Comparison of ENCODE assay signal across 9 mouse cellular contexts in genomic region chr6:127524442-127524841, GRCm38 (mm10). TPM values are rescaled to one million over a fixed set of nuclear protein-coding genes. Genes with fewer than 3 reads are reported as not detected.
A peak's percentile ranks its signal among the peaks of the same experiment; 100 is the strongest.
DNase-seq lines count a peak whose midpoint lies in the region; ATAC-seq and TF ChIP-seq lines count a peak whose summit lies in the region.
"Had no signal": no experiment of that assay in that cellular context is flagged by ENCODE, and none has a peak within 500 bp of the region (broad histone marks: within the 10 kb centered on the region; RNA-seq: fewer than 3 reads in every experiment).

No protein-coding gene starts in this region.

- H3K27me3 ChIP-seq in kidney, embryonic 15.5 days, result no peaks in the 10 kb centered on the region
- H3K27me3 ChIP-seq in MEL (ENCODE audit: control insufficient read depth in 1 of 2, insufficient read depth in 2 of 2, low read length in 2 of 2), result no peaks in the 10 kb centered on the region
- no peaks in the 10 kb centered on the region for H3K27me3 ChIP-seq in liver, embryonic 14.5 days (ENCODE audit: control insufficient read depth, insufficient read depth, low read length)

- no peak overlapping the region for H3K27ac ChIP-seq in kidney, embryonic 15.5 days
- H3K27ac ChIP-seq in MEL (ENCODE audit: control insufficient read depth, low read depth, low read length), result no peak overlapping the region
- H3K27ac ChIP-seq in liver, embryonic 14.5 days, result no peak overlapping the region
- H3K27ac ChIP-seq: heart, embryonic 15.5 days had no signal

- no peaks in the 10 kb centered on the region for H3K9me3 ChIP-seq in kidney, embryonic 15.5 days (replicated peaks)
- H3K9me3 ChIP-seq in MEL (replicated peaks; ENCODE audit: insufficient read depth, low read length), result no peaks in the 10 kb centered on the region
- H3K9me3 ChIP-seq in liver, embryonic 14.5 days (ENCODE audit: control insufficient read depth, low read length), result no peaks in the 10 kb centered on the region
- H3K9me3 ChIP-seq: heart, embryonic 15.5 days had no signal

- H3K4me1 ChIP-seq in kidney, embryonic 15.5 days, result peaks cover 21% of the 10 kb centered on the region
- peaks cover 3 to 17% of the 10 kb centered on the region in 2 experiments for H3K4me1 ChIP-seq in MEL (ENCODE audit: control insufficient read depth in 1 of 2, insufficient read depth in 2 of 2, low read length in 2 of 2)
- H3K4me1 ChIP-seq in liver, embryonic 14.5 days (replicated peaks; ENCODE audit: control insufficient read depth in 2 of 2, insufficient read depth in 2 of 2, low read length in 1 of 2), result peaks cover 0 to 4% of the 10 kb centered on the region in 2 experiments; a peak in 2 of 4 replicates

- intact Hi-C loops in heart, postnatal 10 days (cut with DNase I), result no loop called here

- WGBS in kidney, embryonic 15.5 days, result 37% methylated on average over 8 of the region's 8 CpGs
- 11% methylated on average over 8 of the region's 8 CpGs for WGBS in liver, embryonic 14.5 days (ENCODE audit: insufficient replicate concordance)

- H3K4me3 ChIP-seq in kidney, embryonic 15.5 days (replicated peaks), result no peak overlapping the region
- H3K4me3 ChIP-seq in MEL (ENCODE audit: control insufficient read depth in 1 of 2, insufficient read depth in 1 of 2, low read depth in 2 of 2, low read length in 2 of 2), result no peak overlapping the region
- no peak overlapping the region for H3K4me3 ChIP-seq in liver, embryonic 14.5 days (ENCODE audit: insufficient read depth in 1 of 2, low read depth in 2 of 2, low read length in 2 of 2)
- H3K4me3 ChIP-seq: heart, embryonic 15.5 days had no signal

- no peak for TF ChIP-seq POLR2A in MEL (IDR thresholded peaks at IDR 0.05; ENCODE audit: control insufficient read depth in 1 of 2, insufficient read depth in 1 of 2, low read depth in 1 of 2, low read length in 2 of 2, poor library complexity in 1 of 2)

- TF ChIP-seq RAD21 in MEL (IDR thresholded peaks at IDR 0.05; ENCODE audit: low read depth, low read length), result peak; percentile 73

- H3K36me3 ChIP-seq in kidney, embryonic 15.5 days, result no peaks in the 10 kb centered on the region
- H3K36me3 ChIP-seq in MEL (ENCODE audit: control insufficient read depth in 1 of 2, insufficient read depth in 2 of 2, low read length in 2 of 2), result peaks cover 0 to 2% of the 10 kb centered on the region in 2 experiments; a peak in 2 of 4 replicates
- H3K36me3 ChIP-seq in liver, embryonic 14.5 days (replicated peaks; ENCODE audit: control insufficient read depth, insufficient read depth, low read depth), result no peaks in the 10 kb centered on the region
- H3K36me3 ChIP-seq: heart, embryonic 15.5 days had no signal

- no peak overlapping the region for H3K9ac ChIP-seq in kidney, embryonic 15.5 days
- no peak overlapping the region for H3K9ac ChIP-seq in MEL (ENCODE audit: control insufficient read depth, low read depth, low read length, poor library complexity, severe bottlenecking)
- no peak overlapping the region for H3K9ac ChIP-seq in liver, embryonic 14.5 days (replicated peaks)
- H3K9ac ChIP-seq: heart, embryonic 15.5 days had no signal

- no peak for ATAC-seq in kidney, embryonic 15.5 days (replicated peaks; ENCODE audit: low FRiP score)
- no peak for ATAC-seq in liver, embryonic 14.5 days (ENCODE audit: insufficient read depth)
- ATAC-seq in inflammation-experienced regulatory T-cells, adult 6 months, result no peak

- DNase-seq in kidney, adult 9 months, result peak; percentile 31
- DNase-seq in MEL (ENCODE audit: low read depth, low spot score), result peak; percentile 93
- peak; percentile 51 for DNase-seq in c-Kit-positive CD71-positive TER-119-negative erythroid progenitor cells, embryonic 14.5 days (ENCODE audit: low read depth)
- peak; percentile 58 to 79 for DNase-seq in heart, postnatal 10 days
- DNase-seq in liver, embryonic 14.5 days (ENCODE audit: low read depth in 3 of 3, low spot score in 3 of 3), result peak; percentile 38 to 47 (median 40)
- DNase-seq in retina, postnatal 7 days (ENCODE audit: low read depth, low spot score), result peak; percentile 74

- no peak for TF ChIP-seq EP300 in MEL (IDR thresholded peaks at IDR 0.05; ENCODE audit: low read depth in 1 of 2, low read length in 2 of 2)
- no peak for TF ChIP-seq EP300 in liver, embryonic 14.5 days (IDR thresholded peaks at IDR 0.05; ENCODE audit: low read depth)

- H3K79me2 ChIP-seq in MEL (ENCODE audit: control insufficient read depth, insufficient read depth, low read length, poor library complexity), result no peaks in the 10 kb centered on the region

- no peak overlapping the region for H3K4me2 ChIP-seq in kidney, embryonic 15.5 days
- no peak overlapping the region for H3K4me2 ChIP-seq in liver, embryonic 14.5 days (ENCODE audit: low read depth)
- H3K4me2 ChIP-seq: heart, embryonic 15.5 days had no signal

- peak; percentile 81 to 89 (median 85) for TF ChIP-seq CTCF in MEL (IDR thresholded peaks at IDR 0.05 in 2 of 3, conservative IDR thresholded peaks at IDR 0.05 in 1 of 3; ENCODE audit: control insufficient read depth in 1 of 3, insufficient read depth in 1 of 3, low read depth in 2 of 3, low read length in 3 of 3, poor library complexity in 1 of 3, severe bottlenecking in 1 of 3)
- peak; percentile 85 for TF ChIP-seq CTCF in liver, embryonic 14.5 days (IDR thresholded peaks at IDR 0.05; ENCODE audit: low read depth)

TF ChIP-seq in MEL, 35 proteins besides CTCF, POLR2A, EP300 and RAD21:
- TF ChIP-seq NRF1 (IDR thresholded peaks at IDR 0.05; ENCODE audit: insufficient read depth, low read depth, low read length, poor library complexity, severe bottlenecking), result no peak
- TF ChIP-seq NELFE (IDR thresholded peaks at IDR 0.05; ENCODE audit: low read depth, low read length), result no peak
- no peak; the same call in 1 of the 2 replicates for TF ChIP-seq MYC (IDR thresholded peaks at IDR 0.05; ENCODE audit: low read depth, low read length)
- no peak for TF ChIP-seq MAFK (IDR thresholded peaks at IDR 0.05; ENCODE audit: borderline replicate concordance, low read depth, low read length)
- no peak for TF ChIP-seq ZMIZ1 (IDR thresholded peaks at IDR 0.05; ENCODE audit: low read depth, low read length)
- peak; percentile 46 for TF ChIP-seq GATA1 (IDR thresholded peaks at IDR 0.05; ENCODE audit: low read depth, low read length)
- TF ChIP-seq USF1 (IDR thresholded peaks at IDR 0.05; ENCODE audit: low read depth, low read length), result no peak
- no peak for TF ChIP-seq HCFC1 (IDR thresholded peaks at IDR 0.05; ENCODE audit: low read depth, low read length)
- TF ChIP-seq KAT2A (conservative IDR thresholded peaks at IDR 0.05; ENCODE audit: low read depth, low read length), result no peak
- no peak for TF ChIP-seq ETS1 (IDR thresholded peaks at IDR 0.05; ENCODE audit: low read depth, low read length)
- no peak for TF ChIP-seq TAL1 (IDR thresholded peaks at IDR 0.05; ENCODE audit: low read length)
- no peak for TF ChIP-seq CHD2 (IDR thresholded peaks at IDR 0.05; ENCODE audit: low read length)
- no peak for TF ChIP-seq CHD1 (IDR thresholded peaks at IDR 0.05; ENCODE audit: low read depth, low read length)
- no peak for TF ChIP-seq JUND (IDR thresholded peaks at IDR 0.05; ENCODE audit: low read depth, low read length)
- no peak for TF ChIP-seq UBTF (IDR thresholded peaks at IDR 0.05; ENCODE audit: borderline replicate concordance, insufficient read depth, low read depth, low read length)
- TF ChIP-seq RCOR1 (IDR thresholded peaks at IDR 0.05; ENCODE audit: low read depth, low read length), result no peak
- 0 out of 2 replicates have a peak, but pooled peaks have one; percentile 52 for TF ChIP-seq E2F4 (IDR thresholded peaks at IDR 0.05; ENCODE audit: borderline replicate concordance, low read depth, low read length)
- no peak for TF ChIP-seq BHLHE40 (IDR thresholded peaks at IDR 0.05; ENCODE audit: borderline replicate concordance, low read depth, low read length)
- no peak for TF ChIP-seq ELF1 (IDR thresholded peaks at IDR 0.05; ENCODE audit: low read depth, low read length)
- TF ChIP-seq ZNF384 (IDR thresholded peaks at IDR 0.05; ENCODE audit: low read depth, low read length), result no peak
- TF ChIP-seq ZC3H11A (IDR thresholded peaks at IDR 0.05; ENCODE audit: low read depth, low read length), result peak; percentile 56
- TF ChIP-seq MAZ (IDR thresholded peaks at IDR 0.05; ENCODE audit: low read depth, low read length), result no peak
- no peak for TF ChIP-seq MAX (IDR thresholded peaks at IDR 0.05; ENCODE audit: low read length)
- no peak for TF ChIP-seq SIN3A (IDR thresholded peaks at IDR 0.05; ENCODE audit: low read length)
- TF ChIP-seq TBP (IDR thresholded peaks at IDR 0.05; ENCODE audit: low read depth, low read length), result 0 out of 2 replicates have a peak, but pooled peaks have one; percentile 43
- TF ChIP-seq GABPA (IDR thresholded peaks at IDR 0.05; ENCODE audit: low read depth, low read length), result no peak
- no peak for TF ChIP-seq POLR2AphosphoS5 (IDR thresholded peaks at IDR 0.05; ENCODE audit: borderline replicate concordance, low read depth, low read length)
- TF ChIP-seq MXI1 (IDR thresholded peaks at IDR 0.05; ENCODE audit: low read depth, low read length), result no peak
- no peak for TF ChIP-seq POLR2AphosphoS2 (IDR thresholded peaks at IDR 0.05; ENCODE audit: low read length)
- TF ChIP-seq SMC3 (IDR thresholded peaks at IDR 0.05; ENCODE audit: low read depth, low read length), result peak; percentile 76
- no peak for TF ChIP-seq ZKSCAN1 (IDR thresholded peaks at IDR 0.05; ENCODE audit: low read depth, low read length)
- no peak for TF ChIP-seq TCF12 (IDR thresholded peaks at IDR 0.05; ENCODE audit: low read depth, low read length)
- TF ChIP-seq USF2 (IDR thresholded peaks at IDR 0.05; ENCODE audit: borderline replicate concordance in 1 of 2, insufficient read depth in 1 of 2, low read depth in 1 of 2, low read length in 2 of 2), result no peak
- TF ChIP-seq MEF2A (IDR thresholded peaks at IDR 0.05; ENCODE audit: extremely low read depth, insufficient replicate concordance, low read depth, low read length, poor library complexity, severe bottlenecking), result no peak

RNA-seq across cellular contexts. Expression of gene Cracr2a, which starts 36.7 kb away (rescaled TPM):
- 1.8 and 1.9 TPM in 2 replicates for polyA plus RNA-seq in kidney, embryonic 15.5 days (2015; fragmentation: Nextera tagmentation; extraction: Ambion mirVana)
- 1.9 and 2.2 TPM in 2 replicates for total RNA-seq in MEL (2012; rRNA removed)
- polyA plus RNA-seq in MEL (2012; ENCODE audit: insufficient read depth in 1 of 2, insufficient read length in 2 of 2, low read depth in 1 of 2, low replicate concordance in 2 of 2, missing spikeins in 1 of 2), result 1 to 10 TPM in 1 of 2 experiments, not detected in 1; 3.1 TPM
- 1 to 10 TPM; 1.4 to 1.9 TPM for total RNA-seq in heart, postnatal 10 days (2021)
- 0.30 and 0.35 TPM in 2 replicates for polyA plus RNA-seq in liver, embryonic 14.5 days (2012; rRNA removed)
- polyA plus RNA-seq in liver, embryonic 14.5 days (2014; fragmentation: Nextera tagmentation; extraction: Ambion mirVana), result 0.51 and 0.57 TPM in 2 replicates
- 10 to 100 TPM; 11.7 to 14.8 (median 12.9) TPM for polyA plus RNA-seq in inflammation-experienced regulatory T-cells, adult 6 months (2017; shearing (Covaris generic))

Comparison
In these comparisons a context has a peak if more than half of its experiments do, and no peak if none do; other contexts are left out.
1. DNase-seq: peak in every context shown above with its lines; median percentile 93 in MEL; 74 in retina, postnatal 7 days; 68 in heart, postnatal 10 days; 51 in c-Kit-positive CD71-positive TER-119-negative erythroid progenitor cells, embryonic 14.5 days; 40 in liver, embryonic 14.5 days; 31 in kidney, adult 9 months.